Mouse (Mus musculus) stomach, postnatal 0 days (tissue): ENCODE measurements around the gene Adgrd1.

Experiments
- CTCF ChIP-seq: IDR thresholded peaks from 2 replicates; pipeline ENCODE4 v1.5.1; 2016; ENCODE audit warnings: antibody characterized with exemption, low read depth, mild to moderate bottlenecking, moderate library complexity
- EP300 ChIP-seq: optimal IDR thresholded peaks from 2 replicates; pipeline ENCODE3; 2016; ENCODE audit warnings: antibody characterized with exemption

- no peak for TF ChIP-seq CTCF
- TF ChIP-seq EP300 = no peak
Observed at GRCm38 (mm10) chr5:129214023-129214422, 117.5 kb downstream of the Adgrd1 start.
